Mouse (Mus musculus) neural tube, embryonic 12.5 days (tissue): ENCODE measurements around the gene Gpr146. TPM values are rescaled to one million over a fixed set of nuclear protein-coding genes. Genes with fewer than 3 reads are reported as not detected.

Experiments
- ATAC-seq: fragments of 200-750 bp; cut with Nextera tagmentation; 2 replicates; pipeline ENCODE4 v1.8.0; 2017; ENCODE audit warnings: low read depth, mild to moderate bottlenecking, moderate TSS enrichment, moderate library complexity; ENCODE audit not compliant: low FRiP score
- H3K27ac ChIP-seq: fragments of 300-500 bp; sonication (generic); 2 replicates; pipeline ENCODE4 v1.5.1; 2016
- H3K27me3 ChIP-seq: fragments of 300-500 bp; sonication (generic); replicated peaks from 2 replicates; pipeline ENCODE4 v1.6.1; 2016; ENCODE audit warnings: mild to moderate bottlenecking
- H3K36me3 ChIP-seq: fragments of 300-500 bp; sonication (generic); 2 replicates; pipeline ENCODE4 v1.6.1; 2016; ENCODE audit warnings: mild to moderate bottlenecking
- H3K4me1 ChIP-seq: fragments of 300-500 bp; sonication (generic); 2 replicates; pipeline ENCODE4 v1.6.1; 2016
- H3K4me2 ChIP-seq: fragments of 300-500 bp; sonication (generic); replicated peaks from 2 replicates; pipeline ENCODE4 v1.6.1; 2016; ENCODE audit warnings: mild to moderate bottlenecking
- H3K4me3 ChIP-seq: fragments of 300-500 bp; sonication (generic); 2 replicates; pipeline ENCODE4 v1.5.1; 2016
- H3K9ac ChIP-seq: fragments of 300-500 bp; sonication (generic); 2 replicates; pipeline ENCODE4 v1.6.1; 2016; ENCODE audit warnings: mild to moderate bottlenecking
- H3K9me3 ChIP-seq: fragments of 300-500 bp; sonication (generic); 2 replicates; pipeline ENCODE4 v1.6.1; 2016; ENCODE audit warnings: mild to moderate bottlenecking
- WGBS: fragments of 180-500 bp; shearing (Covaris S2); methylation state at CpG from one replicate; pipeline ENCODE4 v1.1.7; 2016; 5-methylcytosine and 5-hydroxymethylcytosine counted together
- polyA plus RNA-seq: library from polyadenylated mRNA; unstranded; fragments of >200 nt; fragmentation: Nextera tagmentation; extraction: Ambion mirVana; gene quantifications from 2 replicates; pipeline ENCODE4 v1.2.1, GENCODE M21; 2016

The Gpr146 gene
- polyA plus RNA-seq, 1 experiment from 2014 or later = 1.9 TPM

DNA sequence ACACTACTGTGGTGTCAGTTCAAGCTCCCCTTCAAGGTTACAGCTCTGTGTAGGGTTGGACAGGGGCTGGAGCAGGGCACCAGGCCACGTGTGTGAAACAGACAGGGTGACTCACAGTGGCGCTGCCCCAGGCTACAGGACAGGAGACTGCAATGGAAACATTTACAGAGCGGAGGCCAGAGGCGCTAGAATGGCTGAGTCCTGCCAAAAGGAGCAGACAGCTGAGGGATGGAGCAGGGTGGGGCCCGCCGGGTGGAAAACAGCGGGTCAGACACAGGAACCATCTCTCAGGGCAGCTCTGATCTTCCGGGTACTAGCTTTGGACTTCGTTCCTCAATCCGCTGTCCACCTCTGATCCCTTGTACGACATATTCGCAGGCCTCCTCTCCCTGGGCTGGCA is 31.9 kb downstream of the Gpr146 start:
- no peak overlapping the region for H3K4me2 ChIP-seq
- H3K4me3 ChIP-seq = no peak overlapping the region
- H3K27me3 ChIP-seq = no peaks in the 10 kb centered on the region
- ATAC-seq = no peak
- WGBS = 81% methylated on average over 12 of the region's 12 CpGs
- H3K36me3 ChIP-seq = no peaks in the 10 kb centered on the region
- no peak overlapping the region for H3K27ac ChIP-seq
- H3K4me1 ChIP-seq = peaks cover 22% of the 10 kb centered on the region; the same call in 1 of the 2 replicates
- no peaks in the 10 kb centered on the region for H3K9me3 ChIP-seq
- no peak overlapping the region for H3K9ac ChIP-seq

DNA sequence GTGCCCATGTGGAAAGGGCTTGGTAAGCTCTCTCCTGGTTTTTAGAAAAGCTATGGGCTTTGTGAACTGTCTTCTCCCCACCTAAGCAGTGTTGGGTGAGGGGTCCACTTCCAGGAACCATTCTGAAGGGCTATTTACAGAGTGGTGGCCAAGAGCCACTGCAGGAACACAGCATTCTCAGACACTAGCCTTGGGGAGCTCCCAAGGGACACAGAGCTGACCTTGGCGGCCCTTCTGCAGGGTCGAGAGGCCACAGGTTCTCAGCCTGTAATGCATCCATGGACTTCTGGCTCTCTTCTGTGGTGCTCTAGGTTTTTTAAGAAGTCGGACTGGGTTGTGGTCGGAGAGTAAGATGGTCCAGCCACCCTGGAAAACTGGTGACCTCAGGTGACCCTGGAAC is 32.6 kb downstream of the Gpr146 start:
- 88% methylated on average over 4 of the region's 4 CpGs for WGBS
- no peak overlapping the region for H3K27ac ChIP-seq
- no peak for ATAC-seq

DNA sequence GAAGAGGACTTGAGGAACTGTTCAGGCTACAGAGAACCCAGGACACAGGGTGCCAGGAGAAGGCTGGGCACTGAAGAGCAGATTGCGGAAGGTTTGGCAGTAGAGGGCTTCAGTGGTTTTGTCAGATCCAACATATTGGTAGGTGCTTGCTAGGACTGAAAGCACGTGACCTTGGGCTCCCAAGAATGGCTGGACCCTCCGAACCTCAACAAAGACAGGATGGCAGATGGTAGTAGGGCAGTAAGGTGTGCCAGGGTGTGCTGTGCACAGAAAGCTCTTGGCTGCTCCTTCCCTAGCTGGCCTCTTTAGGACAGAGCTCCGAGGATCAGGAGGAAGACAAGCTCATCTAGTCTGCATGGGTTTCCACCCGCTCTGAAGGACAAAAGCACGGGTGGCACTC is 33.6 kb downstream of the Gpr146 start:
- Histone ChIP-seq H3K4me2 (no peak overlapping the region), H3K27me3 (no peaks in the 10 kb centered on the region), H3K9ac (no peak overlapping the region), H3K27ac (no peak overlapping the region), H3K36me3 (0 out of 2 replicates have a peak, but pooled peaks cover 5% of the 10 kb centered on the region), H3K4me1 (peaks cover 15% of the 10 kb centered on the region; the same call in 1 of the 2 replicates), H3K9me3 (no peaks in the 10 kb centered on the region), H3K4me3 (no peak overlapping the region)
- 94% methylated on average over 6 of the region's 6 CpGs for WGBS
- ATAC-seq = no peak

More for the DNA sequence above, 32.6 kb downstream of the Gpr146 start:
- H3K4me3 ChIP-seq = no peak overlapping the region
- H3K4me1 ChIP-seq = peaks cover 21% of the 10 kb centered on the region; the same call in 1 of the 2 replicates
- no peak overlapping the region for H3K4me2 ChIP-seq
- no peaks in the 10 kb centered on the region for H3K9me3 ChIP-seq
- no peaks in the 10 kb centered on the region for H3K27me3 ChIP-seq
- 0 out of 2 replicates have a peak, but pooled peaks cover 5% of the 10 kb centered on the region for H3K36me3 ChIP-seq
- H3K9ac ChIP-seq = no peak overlapping the region

DNA sequence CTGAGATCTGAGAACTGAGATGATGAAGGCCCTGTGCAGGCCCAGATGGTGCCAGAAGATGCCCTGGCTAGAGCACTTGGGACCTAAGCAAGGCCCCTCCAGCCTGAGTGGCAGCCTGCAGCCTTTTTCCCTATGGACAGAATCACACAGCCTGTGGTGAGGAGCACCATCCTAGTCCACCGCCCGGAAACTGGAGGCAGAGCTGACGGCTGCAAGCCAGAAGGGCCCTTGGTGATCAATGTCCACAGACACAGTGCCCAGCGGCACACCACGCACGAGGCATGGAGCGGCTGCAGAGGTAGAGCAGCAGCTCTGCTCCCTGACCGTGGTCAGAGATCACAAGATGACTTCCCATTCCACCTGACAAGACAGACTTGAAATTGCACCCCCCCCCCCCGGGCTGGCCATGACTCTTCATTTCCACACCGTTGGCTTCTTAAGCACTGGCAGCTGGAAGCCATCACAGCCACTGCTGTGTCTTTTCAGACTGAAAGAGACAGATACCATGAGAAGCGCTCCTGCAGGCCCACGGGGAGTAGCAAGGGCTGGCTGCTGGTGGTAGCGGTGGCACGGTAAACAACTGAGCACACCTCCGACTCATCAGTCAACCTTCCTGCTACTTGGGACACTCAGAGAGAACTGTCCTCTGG is 34.3 kb downstream of the Gpr146 start:
- Histone ChIP-seq H3K4me1 (peaks cover 13% of the 10 kb centered on the region; the same call in 1 of the 2 replicates), H3K27ac (no peak overlapping the region), H3K4me2 (no peak overlapping the region), H3K36me3 (0 out of 2 replicates have a peak, but pooled peaks cover 5% of the 10 kb centered on the region), H3K27me3 (no peaks in the 10 kb centered on the region), H3K4me3 (no peak overlapping the region), H3K9me3 (no peaks in the 10 kb centered on the region), H3K9ac (no peak overlapping the region)
- no peak for ATAC-seq
- 74% methylated on average over 15 of the region's 15 CpGs for WGBS

DNA sequence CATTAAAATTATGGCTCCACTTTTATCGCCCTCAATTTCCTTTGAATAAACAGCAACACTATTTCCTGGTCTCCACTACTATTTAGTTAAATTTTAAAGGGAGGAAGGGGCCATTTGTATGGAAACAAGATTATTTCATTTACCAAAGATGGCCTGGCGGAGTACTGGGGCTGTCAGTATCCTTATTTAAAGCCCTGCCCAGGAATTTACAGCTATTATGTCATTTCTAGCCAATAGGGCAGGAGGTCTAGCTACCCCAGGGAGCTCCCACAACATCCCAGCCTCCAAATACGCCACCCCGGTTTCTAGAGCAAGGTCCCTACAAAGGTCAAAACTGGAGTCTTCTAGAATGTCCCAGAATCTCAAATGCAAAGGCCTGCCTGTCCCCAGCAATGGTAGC is 36.0 kb downstream of the Gpr146 start:
- Histone ChIP-seq H3K36me3 (0 out of 2 replicates have a peak, but pooled peaks cover 5% of the 10 kb centered on the region), H3K4me1 (peaks cover 10% of the 10 kb centered on the region), H3K4me2 (no peak overlapping the region), H3K4me3 (no peak overlapping the region), H3K9me3 (no peaks in the 10 kb centered on the region), H3K9ac (no peak overlapping the region), H3K27ac (no peak overlapping the region), H3K27me3 (no peaks in the 10 kb centered on the region)
- 54% methylated on average over 4 of the region's 4 CpGs for WGBS
- ATAC-seq = no peak

DNA sequence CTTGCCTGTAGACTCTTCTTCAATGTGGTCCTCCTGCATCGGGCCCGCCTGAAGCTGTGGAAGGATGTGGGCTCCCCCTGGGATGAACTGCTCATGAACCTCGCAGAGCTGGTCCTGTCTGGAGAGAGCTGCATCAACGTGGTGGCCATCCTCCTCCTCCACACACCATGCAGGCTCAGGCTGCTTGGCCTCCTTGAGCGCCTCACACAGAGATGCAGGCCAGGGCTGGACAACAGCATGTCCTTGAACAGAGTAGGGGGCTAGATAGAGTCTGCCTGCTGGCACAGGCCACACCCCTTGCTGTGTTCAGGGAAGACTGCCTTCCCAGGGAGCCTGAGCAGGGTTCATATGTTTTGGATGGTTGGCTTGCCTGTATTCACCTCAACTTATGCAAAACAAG is 37.5 kb downstream of the Gpr146 start:
- Histone ChIP-seq H3K27ac (no peak overlapping the region), H3K4me2 (no peak overlapping the region), H3K27me3 (no peaks in the 10 kb centered on the region), H3K9me3 (no peaks in the 10 kb centered on the region), H3K4me3 (no peak overlapping the region), H3K9ac (no peak overlapping the region), H3K4me1 (peaks cover 25% of the 10 kb centered on the region), H3K36me3 (0 out of 2 replicates have a peak, but pooled peaks cover 5% of the 10 kb centered on the region)
- no peak for ATAC-seq
- WGBS = 88% methylated on average over 5 of the region's 5 CpGs

DNA sequence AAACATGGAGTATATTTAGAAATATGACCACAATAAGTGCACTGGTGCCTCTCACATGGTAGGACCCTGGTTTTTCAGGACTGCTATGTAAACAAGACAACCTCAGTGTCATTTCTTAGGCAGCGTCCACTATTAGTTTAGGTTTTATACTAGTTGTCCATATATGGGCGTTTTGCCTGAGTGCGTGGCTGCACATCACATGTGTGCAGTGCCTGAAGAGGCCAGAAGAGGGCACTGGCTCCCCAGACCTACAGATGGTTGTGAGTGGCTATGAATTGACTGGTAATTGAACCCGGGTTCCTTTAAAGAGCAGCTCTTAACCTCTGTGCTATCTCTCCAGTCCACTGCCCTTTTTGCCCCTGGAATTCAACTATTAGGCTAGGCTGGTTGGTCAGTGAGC is 39.4 kb downstream of the Gpr146 start:
- Histone ChIP-seq H3K36me3 (0 out of 2 replicates have a peak, but pooled peaks cover 5% of the 10 kb centered on the region), H3K9ac (no peak overlapping the region), H3K4me2 (no peak overlapping the region), H3K4me3 (no peak overlapping the region), H3K4me1 (peaks cover 23% of the 10 kb centered on the region), H3K9me3 (no peaks in the 10 kb centered on the region), H3K27me3 (no peaks in the 10 kb centered on the region), H3K27ac (no peak overlapping the region)
- ATAC-seq = no peak
- WGBS = 95% methylated on average over 4 of the region's 4 CpGs

DNA sequence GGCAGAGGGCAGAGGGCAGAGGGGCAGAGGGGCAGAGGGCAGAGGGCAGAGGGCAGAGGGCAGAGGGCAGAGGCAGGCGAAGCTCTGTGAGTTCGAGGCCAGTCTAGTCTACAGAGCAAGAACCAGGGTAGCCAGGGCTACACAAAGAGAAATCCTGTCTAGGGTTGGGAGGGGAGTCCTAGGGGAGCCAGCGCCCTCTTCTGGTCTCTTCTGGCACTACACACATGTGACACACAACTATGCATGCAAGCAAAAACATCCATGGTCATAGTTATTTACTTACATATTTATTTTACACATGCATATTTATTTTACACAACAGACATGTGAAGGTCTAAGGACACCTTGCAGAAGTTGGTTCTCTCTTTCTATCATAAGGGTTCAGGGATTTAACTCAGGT is 40.0 kb downstream of the Gpr146 start:
- no peak for ATAC-seq
- Histone ChIP-seq H3K9me3 (no peaks in the 10 kb centered on the region), H3K36me3 (0 out of 2 replicates have a peak, but pooled peaks cover 5% of the 10 kb centered on the region), H3K4me2 (no peak overlapping the region), H3K27me3 (no peaks in the 10 kb centered on the region), H3K4me3 (no peak overlapping the region), H3K27ac (no peak overlapping the region), H3K9ac (no peak overlapping the region), H3K4me1 (peaks cover 22% of the 10 kb centered on the region)
- 93% methylated on average over 3 of the region's 3 CpGs for WGBS

DNA sequence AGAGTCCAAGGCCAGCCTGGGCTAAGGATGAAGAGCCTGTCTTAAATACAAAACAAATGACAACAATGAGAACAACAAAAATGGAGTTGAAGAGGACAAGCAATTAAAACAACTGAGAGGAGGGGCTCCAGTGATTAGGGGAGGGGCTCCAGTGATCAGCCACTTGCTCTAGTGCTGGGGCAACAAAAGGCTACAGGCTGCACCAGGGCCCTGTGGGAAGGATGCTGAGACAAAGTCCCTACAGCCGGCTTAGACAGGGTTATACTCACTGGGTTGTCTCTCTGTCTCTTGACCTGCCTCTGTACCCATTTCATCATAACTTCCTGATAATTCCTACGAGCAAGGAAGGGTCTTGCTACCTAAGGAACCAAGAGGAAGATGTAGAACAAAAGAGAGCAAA is 40.6 kb downstream of the Gpr146 start:
- Histone ChIP-seq H3K27me3 (no peaks in the 10 kb centered on the region), H3K9me3 (no peaks in the 10 kb centered on the region), H3K9ac (no peak overlapping the region), H3K36me3 (0 out of 2 replicates have a peak, but pooled peaks cover 5% of the 10 kb centered on the region), H3K4me1 (peaks cover 29% of the 10 kb centered on the region), H3K4me2 (no peak overlapping the region), H3K4me3 (no peak overlapping the region), H3K27ac (peak overlapping the region; percentile 71)
- 29% methylated on average over 2 of the region's 2 CpGs for WGBS
- 0 out of 2 replicates have a peak, but pooled peaks have one; percentile 43 for ATAC-seq

DNA sequence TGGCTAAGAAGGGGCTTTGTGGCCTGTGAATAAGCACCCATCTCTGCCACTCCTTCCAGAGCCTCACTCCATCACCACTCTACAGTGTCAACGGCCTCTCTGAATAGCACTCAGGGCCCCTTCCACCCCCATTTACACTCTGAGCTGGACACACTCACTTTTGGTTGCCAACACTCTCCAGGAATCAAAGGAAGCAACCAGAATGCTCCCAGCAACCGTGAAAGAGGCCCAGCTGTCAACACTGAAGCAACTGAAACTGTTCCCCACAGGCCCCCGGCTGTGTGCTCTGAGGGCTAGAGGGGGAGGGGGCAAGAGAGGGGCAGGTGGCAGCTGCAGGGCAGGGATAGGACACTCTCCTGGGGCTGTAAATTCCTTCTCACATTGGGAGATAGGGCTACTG is 41.1 kb downstream of the Gpr146 start:
- peak; percentile 84 for ATAC-seq
- no peaks in the 10 kb centered on the region for H3K27me3 ChIP-seq
- H3K36me3 ChIP-seq = 0 out of 2 replicates have a peak, but pooled peaks cover 5% of the 10 kb centered on the region
- peak overlapping the region; percentile 71 for H3K27ac ChIP-seq
- no peak overlapping the region for H3K9ac ChIP-seq
- peaks cover 34% of the 10 kb centered on the region for H3K4me1 ChIP-seq
- no peaks in the 10 kb centered on the region for H3K9me3 ChIP-seq
- H3K4me3 ChIP-seq = no peak overlapping the region
- H3K4me2 ChIP-seq = peak overlapping the region; percentile 28; the same call in 1 of the 2 replicates
- WGBS = 3% methylated on average over 3 of the region's 3 CpGs

DNA sequence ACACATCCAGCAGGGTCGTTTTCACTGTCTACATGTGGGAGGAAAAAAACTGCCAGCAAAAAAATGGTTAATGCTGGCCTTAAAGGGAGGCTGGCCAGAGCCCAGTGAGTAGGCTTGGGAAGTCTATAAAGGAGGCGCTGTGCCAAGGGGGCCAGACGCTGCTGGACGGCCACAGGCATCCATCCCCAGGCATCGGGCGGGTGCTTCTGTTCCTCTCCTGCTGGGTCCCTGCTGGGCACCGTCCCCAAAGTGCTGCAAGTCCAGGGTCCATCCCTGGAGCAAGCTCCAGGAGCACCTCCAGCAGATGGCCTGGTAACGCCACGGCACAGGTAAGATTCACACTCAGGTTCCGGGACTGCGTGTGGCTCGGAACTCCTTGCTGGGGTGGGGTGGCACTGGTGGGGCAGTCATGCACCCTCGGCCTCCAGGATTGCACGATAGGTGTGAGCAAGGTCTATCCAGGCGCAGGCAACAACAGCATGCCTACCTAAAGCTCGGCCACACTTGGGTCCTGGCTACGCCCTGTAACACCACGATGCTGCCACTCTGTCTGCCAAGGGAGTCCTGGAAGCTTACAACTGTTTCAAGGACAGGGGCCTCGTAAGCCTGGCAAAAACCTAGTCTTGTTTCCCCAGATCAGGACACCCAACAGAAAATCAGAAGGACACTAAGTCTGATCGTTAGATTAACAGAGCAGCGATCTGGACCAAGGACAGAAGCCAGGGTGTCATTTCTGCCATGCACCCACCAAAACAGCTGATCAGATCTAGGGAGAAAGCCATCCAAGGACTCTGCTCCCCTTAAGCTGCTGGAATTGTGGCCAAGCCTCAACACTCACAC is 45.7 kb downstream of the Gpr146 start, which contains the start of gene Gper1:
Gene Gper1 (plus strand): TSS at position 126 of the 840 bp plus-strand sequence.
- Histone ChIP-seq H3K4me3 (peak within 1 kb of the TSS; percentile 22), H3K9me3 (no peaks in the 10 kb centered on the region), H3K27ac (no peak within 1 kb of the TSS), H3K4me1 (peaks cover 33% of the 10 kb centered on the region), H3K9ac (peak within 1 kb of the TSS; percentile 48), H3K36me3 (peaks cover 6% of the 10 kb centered on the region), H3K4me2 (peak within 1 kb of the TSS; percentile 51), H3K27me3 (no peaks in the 10 kb centered on the region)
- ATAC-seq = no peak
- 55% methylated on average over 21 of the region's 21 CpGs for WGBS

DNA sequence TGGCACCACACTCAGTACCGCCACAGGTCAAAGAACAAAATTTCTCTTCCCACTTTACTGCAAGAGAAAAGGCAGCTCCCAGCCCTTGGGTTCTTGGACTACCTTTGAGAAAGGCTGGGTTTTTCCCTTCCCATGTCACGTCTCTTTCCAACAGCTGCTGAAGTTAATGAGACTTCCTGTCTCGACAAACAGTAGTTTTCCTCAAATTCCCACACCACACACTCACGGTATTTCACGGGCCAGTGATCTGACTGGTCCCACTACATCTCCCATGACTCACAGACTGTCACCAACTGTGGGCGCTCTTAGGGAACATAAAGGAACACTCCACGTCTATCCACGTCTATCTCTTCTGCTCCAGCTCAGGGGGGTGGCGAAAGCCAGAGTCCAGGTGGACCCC is 47.7 kb downstream of the Gpr146 start:
- no peak for ATAC-seq
- 86% methylated on average over 9 of the region's 9 CpGs for WGBS
- H3K4me1 ChIP-seq = peaks cover 32% of the 10 kb centered on the region

More for the DNA sequence above, 47.7 kb downstream of the Gpr146 start:
- no peak overlapping the region for H3K4me3 ChIP-seq
- H3K4me2 ChIP-seq = no peak overlapping the region
- no peak overlapping the region for H3K27ac ChIP-seq
- H3K9ac ChIP-seq = no peak overlapping the region
- H3K36me3 ChIP-seq = peaks cover 6% of the 10 kb centered on the region
- no peaks in the 10 kb centered on the region for H3K9me3 ChIP-seq
- H3K27me3 ChIP-seq = no peaks in the 10 kb centered on the region
